Mouse (Mus musculus): ENCODE data around the gene Gm884.
"Not testable (repeated sequence)": the region's sequence is repeated elsewhere in the genome, so short reads cannot be mapped to it uniquely, and the experiment has no call there.

Gene Gm884

GRCm38 (mm10) chr11:103627453-103627852, 6.5 kb upstream of the Gm884 start:
- DNase-seq: no peak

GRCm38 (mm10) chr11:103610772-103611171, 10.2 kb downstream of the Gm884 start:
- no peak for DNase-seq

- no peak for DNase-seq
These were observed 14.3 kb downstream of the Gm884 start for GRCm38 (mm10) chr11:103606611-103607010.

GRCm38 (mm10) chr11:103578339-103578738, 42.6 kb downstream of the Gm884 start:
- no peak for DNase-seq

DNA sequence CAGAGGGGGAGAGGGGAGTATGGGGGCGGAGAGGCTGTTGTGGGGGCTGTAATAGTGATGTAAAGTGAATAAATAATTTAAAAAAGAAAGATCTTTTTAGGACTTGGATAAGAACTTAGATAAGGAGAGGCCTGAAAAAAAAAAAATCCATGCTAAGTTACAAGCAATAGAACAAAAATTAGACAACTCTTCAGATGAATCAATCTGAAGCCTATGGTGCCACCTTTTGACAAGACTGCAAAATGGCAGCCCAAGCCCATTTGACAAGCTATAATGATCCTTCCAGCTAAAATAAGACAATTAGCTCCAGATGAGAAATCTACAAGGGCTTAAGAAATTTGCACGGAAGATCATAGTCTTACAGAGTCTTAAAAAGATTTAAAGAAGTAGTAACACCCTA, 64.9 kb downstream of the Gm884 start:
- no peak for DNase-seq

DNA sequence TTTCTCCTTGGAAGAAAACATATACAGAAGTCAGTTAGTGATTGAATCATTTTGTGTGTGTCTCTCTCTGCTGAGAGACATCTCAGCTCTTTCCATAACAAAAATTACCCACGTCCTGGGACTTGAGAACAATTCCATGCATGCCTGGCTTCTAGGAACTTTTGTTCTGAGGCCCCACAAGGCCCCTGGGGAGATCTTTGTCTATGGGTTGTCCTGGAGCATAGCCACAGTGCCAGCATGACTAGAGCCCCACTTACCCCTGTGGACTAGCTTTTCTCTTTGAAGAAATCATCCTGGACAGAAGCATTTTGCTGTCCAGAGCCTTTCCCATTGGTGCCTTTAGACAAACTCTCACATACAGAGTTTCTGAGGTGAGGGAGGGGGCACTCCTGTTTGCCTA, 86.0 kb downstream of the Gm884 start:
- DNase-seq: not testable (repeated sequence)

- DNase-seq: no peak
These were observed 108.8 kb downstream of the Gm884 start for GRCm38 (mm10) chr11:103512111-103512510.

GRCm38 (mm10) chr11:103504497-103504896, 116.4 kb downstream of the Gm884 start, which contains the start of gene Lrrc37a:
Gene Lrrc37a, minus strand, starts transcription at chr11:103504597.
- DNase-seq: no peak
